Mouse (Mus musculus): ENCODE measurements around the gene Cyp21a1.
"Not testable (repeated sequence)": the region's sequence is repeated elsewhere in the genome, so short reads cannot be mapped to it uniquely, and the experiment has no call there.

Cyp21a1 gene

DNA sequence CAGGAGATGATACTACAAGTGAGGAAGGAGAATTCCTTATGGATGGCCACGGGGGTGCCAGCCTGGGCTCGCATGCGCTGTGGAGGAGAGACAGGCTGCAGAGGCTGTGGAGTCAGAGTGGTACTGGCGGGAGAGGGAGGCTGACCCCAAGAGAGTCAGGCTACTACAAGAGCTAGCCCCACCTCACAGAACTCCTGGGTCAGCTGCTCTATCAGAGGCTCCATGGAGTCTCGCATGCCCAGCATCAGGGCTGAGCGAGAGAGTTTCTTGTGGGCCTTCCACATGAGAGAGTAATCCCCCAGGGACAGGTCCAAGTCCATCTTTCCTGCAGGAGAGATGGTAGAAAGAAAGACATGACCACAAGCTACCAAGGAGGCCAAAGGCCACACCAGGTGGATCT is 994 bp downstream of the Cyp21a1 start:
- not testable (repeated sequence) for DNase-seq

DNA sequence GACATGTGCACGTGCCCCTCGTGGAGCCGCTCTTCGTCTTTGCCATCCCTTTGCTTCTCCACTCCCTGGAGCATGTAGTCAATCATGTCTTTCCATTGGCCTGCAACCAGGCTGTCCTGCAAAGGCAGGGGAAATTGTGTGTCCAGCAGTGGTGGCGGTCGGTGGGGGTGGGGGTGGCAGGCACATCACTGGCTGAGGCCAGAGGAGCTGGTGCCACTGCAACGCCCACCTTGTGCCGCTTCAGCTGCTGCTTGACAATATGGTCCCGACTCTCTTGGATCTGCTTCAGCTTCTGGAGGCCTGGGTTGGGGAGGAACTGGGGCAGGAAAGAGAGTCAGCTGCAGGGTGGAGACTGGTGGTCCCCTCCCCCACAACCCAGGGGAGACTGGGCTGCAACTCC is 1.6 kb downstream of the Cyp21a1 start:
- DNase-seq: not testable (repeated sequence)

DNA sequence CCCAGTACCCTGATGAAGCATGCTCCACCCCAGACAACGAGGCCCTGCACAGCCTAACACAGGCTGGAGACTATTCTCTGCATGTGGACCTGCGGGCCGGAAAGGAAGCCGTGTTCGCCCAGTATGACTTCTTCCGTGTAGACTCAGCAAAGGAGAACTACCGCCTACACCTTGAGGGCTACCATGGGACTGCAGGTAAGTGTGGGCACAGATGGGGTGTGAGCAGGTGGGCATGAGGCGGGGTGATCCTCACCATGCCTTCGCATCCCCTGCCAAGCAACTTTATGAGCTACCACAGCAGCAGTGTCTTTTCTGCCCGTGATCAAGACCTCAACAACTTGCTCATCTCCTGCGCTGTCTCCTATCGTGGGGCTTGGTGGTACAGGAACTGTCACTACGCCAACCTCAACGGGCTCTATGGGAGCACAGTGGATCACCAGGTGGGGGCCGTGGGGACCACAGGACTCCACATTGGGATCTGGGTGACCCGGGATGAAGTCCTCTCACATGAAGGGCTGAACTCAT is 3.5 kb downstream of the Cyp21a1 start:
- DNase-seq: not testable (repeated sequence)

DNA sequence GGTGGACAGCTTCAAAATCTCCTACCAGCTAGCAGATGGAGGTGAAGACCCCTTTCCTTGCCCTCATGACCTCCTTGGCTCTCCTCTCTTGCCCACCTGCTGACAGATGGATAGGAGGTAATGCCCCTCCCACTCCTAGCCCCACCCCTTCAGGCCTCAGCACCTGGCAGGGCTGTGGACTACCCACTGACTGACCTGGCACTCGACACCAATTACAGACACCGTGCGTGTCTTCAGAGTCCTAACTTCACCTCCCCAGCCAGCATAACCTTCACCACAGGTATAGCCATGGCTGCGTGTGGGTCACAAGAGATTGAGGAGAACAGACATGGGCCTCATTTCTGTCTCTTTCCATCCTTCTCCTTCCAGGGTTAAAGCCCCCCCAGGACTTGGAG is 4.8 kb downstream of the Cyp21a1 start:
- DNase-seq: no peak

DNA sequence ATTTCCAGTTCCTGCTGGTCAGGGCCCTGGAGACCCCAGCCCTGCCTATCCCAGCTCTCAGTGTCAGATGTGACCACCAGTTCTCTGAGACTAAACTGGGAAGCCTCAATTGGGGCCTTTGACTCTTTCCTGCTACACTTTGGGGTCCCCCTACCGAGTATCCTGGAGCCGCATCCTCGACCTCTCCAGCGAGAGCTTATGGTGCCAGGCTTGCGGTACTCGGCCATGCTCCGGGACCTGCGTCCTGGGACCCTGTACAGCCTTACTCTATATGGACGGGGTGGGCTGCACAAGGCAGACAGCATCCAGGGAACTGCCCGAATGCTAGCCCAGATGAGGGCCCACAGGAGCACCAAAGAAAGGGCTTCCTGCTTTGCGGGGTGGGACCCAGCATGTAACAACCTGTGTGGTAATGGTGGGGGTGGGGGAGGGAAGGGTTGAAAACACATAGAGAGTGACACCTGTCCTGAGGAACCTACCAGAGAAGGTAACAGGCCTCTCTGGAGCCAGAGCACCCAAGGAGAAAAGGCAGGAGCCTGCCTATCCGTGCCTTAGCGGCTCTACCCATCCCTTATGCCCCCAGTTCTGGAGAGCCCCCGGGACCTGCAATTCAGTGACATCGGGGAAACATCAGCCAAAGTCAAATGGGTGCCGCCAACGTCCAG is 5.4 kb downstream of the Cyp21a1 start:
- no peak for DNase-seq

DNA sequence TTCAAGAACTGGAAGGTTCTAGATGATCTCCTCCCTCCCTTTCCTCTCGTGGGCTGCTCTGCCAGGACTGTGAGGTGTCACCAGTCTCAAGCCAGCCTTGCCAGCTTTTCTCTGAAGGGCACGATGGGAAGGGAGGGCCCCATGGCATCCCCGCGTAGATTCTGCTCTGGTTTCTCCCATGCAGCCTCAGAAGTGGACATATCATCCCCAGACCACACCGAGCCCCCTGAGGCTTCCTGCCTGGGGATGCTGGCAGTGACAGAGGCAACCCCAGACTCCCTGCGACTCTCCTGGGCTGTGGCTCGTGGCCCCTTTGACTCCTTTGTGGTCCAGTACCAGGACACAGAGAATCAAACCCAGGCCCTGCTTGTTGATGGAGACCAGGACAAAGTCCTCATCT is 6.3 kb downstream of the Cyp21a1 start:
- DNase-seq: not testable (repeated sequence)

DNA sequence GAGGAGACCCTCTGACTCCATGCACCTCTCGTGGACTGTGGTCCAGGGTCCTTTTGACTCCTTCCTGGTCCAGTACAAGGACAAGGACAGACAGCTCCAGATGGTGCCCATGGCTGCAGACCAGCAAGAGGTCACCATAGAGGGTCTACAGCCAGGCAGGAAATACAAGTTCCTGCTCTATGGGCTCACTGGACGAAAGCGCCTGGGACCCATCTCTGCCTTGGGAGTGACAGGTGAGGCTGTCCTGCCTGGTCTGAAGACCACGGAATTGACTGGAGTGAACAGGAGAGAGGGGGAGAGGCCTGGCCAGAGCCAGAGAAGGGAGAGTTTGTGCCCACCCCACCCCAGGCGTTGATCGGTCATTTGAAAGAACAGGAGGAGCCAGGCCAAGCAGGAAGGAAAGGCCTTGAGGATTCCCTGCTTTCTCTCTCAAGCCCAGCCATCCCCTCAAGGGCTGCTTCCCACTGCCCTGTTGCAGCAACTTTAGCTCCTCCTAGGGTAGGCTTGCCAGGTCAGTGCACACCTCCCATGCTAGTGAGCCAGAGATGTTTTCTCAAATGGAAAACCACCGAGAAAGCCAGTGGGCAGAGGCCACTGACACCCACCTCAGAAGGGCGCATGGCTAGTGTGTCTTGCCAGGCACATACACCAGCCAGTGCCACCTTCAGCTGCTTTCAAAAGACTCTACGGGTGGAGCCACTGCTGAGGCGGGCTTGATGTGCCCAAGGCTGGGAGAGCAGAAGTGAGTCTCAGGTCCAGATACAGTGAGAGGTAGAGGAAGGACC is 7.0 kb downstream of the Cyp21a1 start:
- not testable (repeated sequence) for DNase-seq

DNA sequence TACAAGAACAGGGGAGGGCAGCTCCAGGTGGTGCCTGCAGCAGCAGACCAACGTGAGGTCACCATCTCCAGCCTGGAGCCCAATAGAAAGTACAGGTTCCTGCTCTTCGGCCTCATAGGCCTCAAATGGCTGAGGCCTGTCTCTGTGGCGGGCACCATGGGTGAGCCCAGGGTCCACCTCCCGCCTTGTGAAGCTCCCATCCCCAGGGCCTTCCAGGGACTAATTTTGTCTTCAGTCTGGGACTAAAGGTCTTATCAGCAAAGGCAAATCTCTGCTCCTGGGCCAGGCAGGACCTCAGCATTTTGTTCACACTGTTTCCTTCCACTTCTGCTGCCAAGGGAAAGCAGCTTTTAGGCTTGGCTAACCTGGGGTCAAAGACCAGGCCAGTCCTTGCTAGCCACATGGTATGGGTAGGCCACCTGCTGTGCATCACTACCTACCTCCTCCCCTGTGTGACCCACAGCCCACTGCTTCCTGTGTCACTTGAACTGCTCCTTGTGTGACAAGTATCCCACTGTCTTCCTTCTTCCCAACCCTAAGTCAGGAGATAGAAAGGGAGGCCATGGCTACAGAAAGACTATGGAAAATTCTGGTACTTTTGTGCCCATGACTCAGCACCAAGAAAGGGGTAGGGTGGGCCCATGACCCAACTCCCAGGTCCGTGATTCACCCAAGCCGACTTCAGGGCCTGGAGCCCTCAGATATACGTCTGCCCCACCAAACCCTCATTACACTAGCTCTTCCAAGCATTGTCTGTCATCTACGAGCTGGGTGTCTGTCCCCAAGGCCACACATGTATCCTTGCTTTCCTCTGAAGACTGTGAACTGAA is 7.8 kb downstream of the Cyp21a1 start:
- no peak for DNase-seq

DNA sequence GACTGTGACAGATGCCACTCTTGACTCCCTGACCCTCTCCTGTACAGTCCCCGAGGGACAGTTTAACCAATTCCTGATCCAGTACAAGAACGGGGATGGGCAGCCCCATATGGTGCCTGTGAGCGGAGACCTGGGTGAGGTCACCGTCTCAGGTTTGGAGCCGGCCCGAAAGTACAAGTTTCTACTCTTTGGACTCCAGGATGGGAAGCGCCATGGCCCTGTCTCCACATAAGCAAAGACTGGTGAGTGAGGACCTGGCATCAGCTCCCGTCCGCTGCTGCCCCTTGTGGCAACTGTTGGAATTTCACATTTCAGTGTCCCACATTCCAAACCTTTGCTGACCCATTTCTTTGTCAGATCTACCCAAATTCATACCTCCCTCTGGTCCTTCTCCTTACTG is 8.7 kb downstream of the Cyp21a1 start:
- peak; percentile 79 to 86 for DNase-seq

DNA sequence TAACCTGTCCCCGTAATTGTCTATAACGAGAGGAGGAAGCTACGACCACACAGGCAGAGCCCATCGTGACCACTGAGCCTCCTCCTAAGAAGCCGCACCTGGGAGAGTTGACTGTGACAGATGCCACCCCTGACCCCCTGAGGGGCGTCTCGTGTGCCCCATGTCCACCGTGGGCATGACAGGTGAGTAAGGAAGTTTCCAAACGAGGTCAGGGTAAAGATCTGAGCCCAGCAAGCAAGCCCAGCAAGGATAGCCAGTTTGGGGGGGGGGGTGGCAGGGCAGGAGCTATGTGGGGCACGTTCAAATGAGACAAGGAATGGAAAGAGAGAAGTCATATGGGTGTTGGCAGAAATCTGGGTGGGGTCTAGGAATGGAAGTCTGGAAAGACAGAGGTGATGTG is 9.3 kb downstream of the Cyp21a1 start:
- DNase-seq: no peak

DNA sequence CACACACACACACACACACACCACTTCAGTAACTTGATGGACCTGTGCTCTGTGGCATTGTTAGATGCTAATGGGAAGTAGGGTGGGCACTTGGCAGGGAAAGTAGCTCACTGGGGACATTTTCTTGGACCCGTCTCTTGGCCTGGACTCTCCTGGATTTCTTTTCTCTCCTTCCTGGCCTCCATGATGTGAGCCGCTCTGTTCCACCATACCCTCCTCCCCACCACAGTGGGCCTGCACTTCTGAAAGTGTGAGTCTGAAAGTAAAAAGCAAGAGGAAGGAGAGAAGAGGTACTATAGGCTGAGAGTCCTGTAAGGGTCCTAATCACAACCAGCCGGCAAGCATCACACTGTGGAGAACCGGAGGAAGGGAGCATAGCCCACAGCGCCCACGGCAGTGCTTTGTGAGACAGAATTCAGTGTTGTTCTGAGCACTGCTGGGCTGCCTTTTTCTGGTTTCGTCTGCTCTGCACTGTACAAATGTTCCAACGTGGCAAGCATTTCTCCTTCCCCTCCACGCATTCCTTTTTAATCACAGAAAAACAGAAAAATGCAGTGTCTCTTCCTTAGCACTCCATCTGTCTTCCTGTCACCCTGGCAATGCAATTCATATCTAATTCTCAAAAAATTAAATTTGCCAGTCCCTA is 26.6 kb downstream of the Cyp21a1 start:
- no peak for DNase-seq

DNA sequence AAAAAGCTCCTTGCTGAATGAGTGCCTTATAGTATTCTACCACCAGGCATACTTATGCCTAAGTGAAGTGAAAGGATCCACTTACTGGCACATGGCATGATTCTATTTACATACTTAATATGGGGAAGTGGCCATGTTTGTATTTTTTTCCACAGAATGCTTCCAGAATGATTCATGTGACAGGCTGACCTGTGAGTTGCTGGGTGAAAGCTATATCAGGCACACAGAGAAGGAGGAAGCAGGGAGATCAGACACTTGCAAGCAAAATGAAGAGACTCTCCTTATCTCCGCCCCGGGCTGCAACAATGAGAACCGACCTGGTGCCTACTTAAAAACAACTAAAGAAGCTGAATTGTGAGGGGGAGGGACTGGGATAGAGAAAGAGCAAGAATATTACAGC is 42.9 kb downstream of the Cyp21a1 start:
- DNase-seq: no peak

All from cerebellum, postnatal 14 days (tissue).